Mouse (Mus musculus) stomach, postnatal 0 days (tissue): Measurements from ENCODE around the gene Trim44. TPM values are rescaled to one million over a fixed set of nuclear protein-coding genes. Genes with fewer than 3 reads are reported as not detected.

Experiments
- ATAC-seq: fragments of 200-750 bp; cut with Nextera tagmentation; 2 replicates; pipeline ENCODE4 v1.8.0; 2017; ENCODE audit not compliant: low FRiP score, low TSS enrichment
- DNase-seq: peaks from one replicate; pipeline ENCODE4 v3.0.0-alpha.2; 2016; ENCODE audit warnings: low spot score
- H3K27ac ChIP-seq: fragments of 300-500 bp; sonication (generic); replicated peaks from 2 replicates; pipeline ENCODE4 v1.5.1; 2014; ENCODE audit warnings: mild to moderate bottlenecking, control low read depth
- H3K27me3 ChIP-seq: fragments of 300-500 bp; sonication (generic); 2 replicates; pipeline ENCODE4 v1.6.1; 2014; ENCODE audit warnings: low read length; ENCODE audit not compliant: control insufficient read depth, insufficient read depth
- H3K36me3 ChIP-seq: fragments of 300-500 bp; sonication (generic); 2 replicates; pipeline ENCODE4 v1.6.1; 2014; ENCODE audit warnings: low read length, mixed read lengths; ENCODE audit not compliant: control insufficient read depth, insufficient read depth
- H3K4me1 ChIP-seq: fragments of 300-500 bp; sonication (generic); replicated peaks from 2 replicates; pipeline ENCODE4 v1.6.1; 2014; ENCODE audit warnings: antibody characterized with exemption; ENCODE audit not compliant: control insufficient read depth, insufficient read depth
- H3K4me2 ChIP-seq: fragments of 300-500 bp; sonication (generic); replicated peaks from 2 replicates; pipeline ENCODE4 v1.6.1; 2014; ENCODE audit warnings: low read depth, mild to moderate bottlenecking, control low read depth, moderate library complexity
- H3K4me3 ChIP-seq: fragments of 300-500 bp; sonication (generic); 2 replicates; pipeline ENCODE4 v1.5.1; 2014; ENCODE audit warnings: low read depth, low read length, control low read depth
- H3K9ac ChIP-seq: fragments of 300-500 bp; sonication (generic); 2 replicates; pipeline ENCODE4 v1.6.1; 2014; ENCODE audit warnings: mild to moderate bottlenecking, low read length, control low read depth, mixed read lengths
- H3K9me3 ChIP-seq: fragments of 300-500 bp; sonication (generic); 2 replicates; pipeline ENCODE4 v1.6.1; 2016; ENCODE audit warnings: low read length; ENCODE audit not compliant: control insufficient read depth
- CTCF ChIP-seq: IDR thresholded peaks from 2 replicates; pipeline ENCODE4 v1.5.1; 2016; ENCODE audit warnings: antibody characterized with exemption, low read depth, mild to moderate bottlenecking, moderate library complexity
- EP300 ChIP-seq: optimal IDR thresholded peaks from 2 replicates; pipeline ENCODE3; 2016; ENCODE audit warnings: antibody characterized with exemption
- WGBS: fragments of 180-500 bp; shearing (Covaris S2); extraction: QIAGEN DNeasy Blood & Tissue Kit; methylation state at CpG from one replicate; pipeline ENCODE4 v1.1.7; 2014; 5-methylcytosine and 5-hydroxymethylcytosine counted together
- polyA plus RNA-seq: library from polyadenylated mRNA; unstranded; fragments of >200 nt; fragmentation: Nextera tagmentation; extraction: Ambion mirVana; gene quantifications from 2 replicates; pipeline ENCODE4 v1.2.1, GENCODE M21; 2015

Gene Trim44
- polyA plus RNA-seq, result 9.7 and 10.1 TPM in 2 replicates

DNA sequence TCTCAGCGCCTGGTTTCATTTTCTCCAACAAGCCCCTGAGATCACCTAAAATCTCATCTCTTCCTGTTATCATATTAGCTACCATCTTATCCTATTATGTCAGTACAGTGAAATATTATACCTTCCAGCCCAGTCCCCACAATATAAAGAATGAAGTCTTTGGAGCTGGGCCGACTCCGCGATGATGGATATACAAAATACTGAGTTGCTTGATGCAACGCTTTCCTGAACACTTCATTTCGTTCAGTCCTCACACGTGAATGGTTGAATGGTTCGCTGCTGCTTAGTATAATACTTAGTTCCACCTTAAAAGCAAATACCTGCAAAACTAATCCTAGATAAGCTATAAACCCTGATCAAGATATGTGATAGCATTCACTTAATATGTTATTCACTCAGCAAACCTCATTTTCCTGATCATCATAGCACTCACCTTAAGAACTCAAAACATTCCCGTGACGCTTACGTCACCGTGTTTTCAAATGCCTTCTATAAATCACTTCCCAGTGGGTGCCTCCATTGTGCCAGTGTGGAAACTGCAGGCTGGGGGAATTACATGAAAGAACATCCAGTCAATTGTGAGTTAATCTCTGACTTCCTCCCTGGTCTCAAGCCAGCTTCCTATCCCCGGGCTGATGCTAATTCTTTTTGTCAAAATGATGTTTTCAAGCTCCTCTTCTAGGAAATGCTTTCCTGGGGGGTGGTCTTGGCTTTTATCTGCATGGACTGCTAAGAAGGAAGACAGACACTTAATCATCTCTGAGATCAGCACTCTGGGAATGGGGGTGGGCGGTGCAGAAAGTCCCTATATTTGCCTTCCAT, at the start of gene Trim44:
Gene Trim44, minus strand, starts transcription at position 466 of the 822 bp plus-strand sequence.
- peak within 1 kb of the TSS; percentile 8; the same call in 1 of the 2 replicates for H3K4me3 ChIP-seq
- TF ChIP-seq EP300 (peak; percentile 67), CTCF (no peak)
- no peaks in the 10 kb centered on the region for H3K9me3 ChIP-seq
- no peak within 1 kb of the TSS for H3K27ac ChIP-seq
- peak within 1 kb of the TSS; percentile 18 for H3K4me2 ChIP-seq
- peaks cover 6% of the 10 kb centered on the region; the same call in 1 of the 2 replicates for H3K4me1 ChIP-seq
- H3K9ac ChIP-seq, result no peak within 1 kb of the TSS
- ATAC-seq (peak; percentile 57; the same call in 1 of the 2 replicates), DNase-seq (peak; percentile 21)
- WGBS, result 18% methylated on average over 14 of the region's 14 CpGs
- H3K36me3 ChIP-seq, result no peaks in the 10 kb centered on the region
- H3K27me3 ChIP-seq, result no peaks in the 10 kb centered on the region

DNA sequence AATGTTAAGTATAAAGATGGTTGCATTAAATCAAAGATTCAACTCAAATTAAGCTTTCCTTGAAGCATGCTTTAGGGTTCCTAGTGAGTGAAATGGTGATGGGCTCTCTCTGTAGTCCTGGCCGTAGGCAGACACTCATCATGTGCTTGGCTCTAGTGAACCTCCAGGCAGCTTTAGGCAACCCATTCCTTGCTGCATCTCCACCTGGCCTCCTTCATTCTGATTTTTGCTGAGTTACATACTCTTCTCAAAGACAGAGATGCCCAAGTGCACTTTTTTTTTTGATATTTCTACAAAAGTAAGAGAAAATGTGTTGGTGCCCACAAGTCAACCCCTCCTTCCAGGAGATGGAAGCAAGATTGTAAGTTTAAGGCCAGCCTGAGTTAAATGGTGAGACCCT, 47.5 kb upstream of the Trim44 start:
- Histone ChIP-seq H3K4me3 (no peak overlapping the region), H3K27ac (no peak overlapping the region), H3K9me3 (no peaks in the 10 kb centered on the region), H3K36me3 (no peaks in the 10 kb centered on the region), H3K9ac (no peak overlapping the region), H3K4me1 (peaks cover 3% of the 10 kb centered on the region; the same call in 1 of the 2 replicates), H3K4me2 (no peak overlapping the region), H3K27me3 (no peaks in the 10 kb centered on the region)
- TF ChIP-seq CTCF (no peak), EP300 (no peak)
- DNase-seq (no peak), ATAC-seq (no peak)
- 100% methylated on average over 1 of the region's 1 CpGs for WGBS

DNA sequence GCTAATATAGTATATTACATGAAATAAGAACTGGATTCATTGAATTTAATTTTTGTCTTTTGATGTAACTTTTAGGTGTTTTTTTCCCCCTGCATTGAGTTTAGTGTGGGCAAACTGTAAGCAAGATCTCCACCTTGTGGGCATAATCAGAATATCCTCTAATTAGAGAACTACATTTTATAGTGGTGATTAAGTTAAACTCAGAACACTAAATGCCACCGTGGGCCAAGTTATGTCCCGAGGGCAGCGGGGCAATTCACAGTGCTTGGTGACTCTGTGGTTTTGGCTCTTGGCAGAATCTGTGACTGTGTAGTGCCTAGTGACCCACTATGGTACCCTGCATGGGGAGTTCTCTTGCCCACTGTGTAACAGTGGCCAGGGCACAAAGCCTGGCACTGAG, 45.8 kb upstream of the Trim44 start:
- H3K9me3 ChIP-seq, result no peaks in the 10 kb centered on the region
- no peak overlapping the region for H3K9ac ChIP-seq
- no peaks in the 10 kb centered on the region for H3K36me3 ChIP-seq
- WGBS, result 24% methylated on average over 3 of the region's 3 CpGs
- DNase-seq, result no peak
- no peak for ATAC-seq
- no peak overlapping the region for H3K4me3 ChIP-seq
- H3K4me1 ChIP-seq, result peaks cover 3% of the 10 kb centered on the region; the same call in 1 of the 2 replicates
- no peak overlapping the region for H3K27ac ChIP-seq
- H3K27me3 ChIP-seq, result no peaks in the 10 kb centered on the region
- peak; percentile 80 for TF ChIP-seq CTCF
- TF ChIP-seq EP300, result no peak
- H3K4me2 ChIP-seq, result no peak overlapping the region

DNA sequence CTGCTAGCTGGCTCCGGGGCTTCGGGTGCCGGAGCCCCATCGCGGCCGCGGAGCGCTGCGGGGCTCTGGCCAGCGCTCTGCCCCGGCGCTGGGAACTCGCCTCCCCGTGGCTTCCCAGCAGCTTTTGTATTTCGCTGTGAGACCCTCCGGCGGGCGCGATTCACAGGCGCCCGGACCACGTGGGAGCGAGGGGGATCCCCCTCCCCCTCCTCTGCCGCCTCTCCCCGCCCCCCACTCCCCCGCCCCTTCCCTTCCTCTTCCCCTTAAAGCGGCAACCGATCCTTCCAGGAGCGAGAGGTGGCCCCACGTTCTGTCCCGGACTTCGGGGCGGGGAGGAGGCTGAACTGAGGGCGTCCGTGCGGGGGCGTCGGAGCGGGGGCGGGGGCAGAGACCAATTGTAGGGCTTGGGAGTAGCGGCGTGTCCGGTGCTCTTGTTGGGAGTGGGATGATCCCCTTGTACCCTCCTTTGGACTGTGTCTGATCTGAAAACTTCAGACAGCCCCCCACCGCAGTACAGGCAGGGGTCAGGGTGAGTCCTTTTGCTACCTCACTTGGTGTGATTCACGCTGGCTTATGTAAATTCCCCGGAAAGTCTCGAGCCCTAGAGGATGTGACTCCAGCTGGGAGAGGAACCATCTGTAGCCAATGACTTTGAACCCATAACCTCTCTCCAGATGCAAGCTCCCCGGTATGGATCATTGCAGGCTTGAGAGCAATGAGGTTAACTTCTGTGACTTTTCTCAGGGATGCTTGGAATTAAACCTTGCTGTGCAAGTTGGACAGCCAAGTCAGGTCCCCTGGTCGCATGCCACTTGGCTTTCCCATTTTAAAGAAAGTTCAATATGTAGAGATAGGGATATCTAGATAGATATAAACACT, 44.3 kb upstream of the Trim44 start, which contains the start of gene Fjx1:
Gene Fjx1, minus strand, starts transcription at position 829 of the 879 bp plus-strand sequence.
- H3K27me3 ChIP-seq, result no peaks in the 10 kb centered on the region
- H3K4me1 ChIP-seq, result peaks cover 3% of the 10 kb centered on the region; the same call in 1 of the 2 replicates
- H3K9me3 ChIP-seq, result no peaks in the 10 kb centered on the region
- DNase-seq (no peak), ATAC-seq (peak; percentile 60)
- peak within 1 kb of the TSS; percentile 67 for H3K27ac ChIP-seq
- H3K4me3 ChIP-seq, result peak within 1 kb of the TSS; percentile 65
- peak within 1 kb of the TSS; percentile 99 for H3K4me2 ChIP-seq
- WGBS, result 2% methylated on average over 38 of the region's 49 CpGs
- peak within 1 kb of the TSS; percentile 73 for H3K9ac ChIP-seq
- no peaks in the 10 kb centered on the region for H3K36me3 ChIP-seq
- TF ChIP-seq EP300, result no peak
- TF ChIP-seq CTCF, result no peak

DNA sequence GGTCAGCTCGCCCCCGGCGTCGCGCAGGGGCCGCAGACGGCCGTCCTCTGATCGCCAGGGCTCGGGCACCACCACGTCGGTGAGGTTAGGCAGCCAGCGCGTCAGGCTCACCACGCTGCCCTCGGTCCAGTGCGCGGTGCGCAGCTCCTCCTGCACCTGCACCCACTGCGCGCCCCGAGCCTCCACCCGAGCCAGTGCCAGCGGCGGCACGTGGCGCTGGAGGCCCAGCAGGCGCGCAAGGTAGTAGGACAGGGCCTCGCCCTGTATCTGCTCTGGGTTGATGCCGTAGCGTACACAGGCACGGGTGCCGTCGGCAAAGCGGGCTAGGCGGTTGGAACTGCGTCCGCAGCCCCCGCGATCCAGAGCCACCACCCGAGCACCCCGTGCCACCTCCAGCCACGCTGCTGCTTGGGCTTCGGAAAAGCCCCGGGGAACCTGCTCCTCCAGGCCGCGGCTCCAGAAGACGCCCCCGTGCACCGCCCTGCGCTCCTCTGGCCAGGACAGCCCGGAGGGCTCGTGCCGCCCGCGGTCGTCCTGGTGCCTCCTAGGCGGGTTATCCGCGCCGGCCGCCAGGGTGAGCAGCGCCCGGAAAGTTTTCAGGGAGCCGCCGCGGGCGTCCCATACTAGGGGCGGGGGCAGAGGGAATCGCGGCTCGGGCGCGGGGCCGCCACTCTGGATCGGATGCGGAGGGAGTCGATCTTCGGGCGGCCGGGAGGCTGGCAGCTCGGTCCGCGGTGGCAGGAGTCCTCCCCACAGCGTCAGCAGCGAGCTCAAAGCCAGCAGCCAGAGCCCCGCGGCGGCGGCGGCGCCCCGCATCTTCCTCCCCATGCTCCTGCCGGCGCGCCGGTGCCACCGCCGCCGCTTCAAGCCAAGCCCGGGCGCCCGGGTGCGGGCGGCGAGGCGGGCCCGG, 43.4 kb upstream of the Trim44 start:
- H3K27me3 ChIP-seq, result no peaks in the 10 kb centered on the region
- peak overlapping the region; percentile 99 for H3K4me2 ChIP-seq
- DNase-seq, result peak; percentile 56
- no peaks in the 10 kb centered on the region for H3K9me3 ChIP-seq
- TF ChIP-seq EP300 (no peak), CTCF (peak; percentile 42)
- peak overlapping the region; percentile 65 for H3K4me3 ChIP-seq
- WGBS, result under 1% methylated on average over 97 of the region's 109 CpGs
- ATAC-seq, result peak; percentile 77
- peak overlapping the region; percentile 67 for H3K27ac ChIP-seq
- peaks cover 3% of the 10 kb centered on the region; the same call in 1 of the 2 replicates for H3K4me1 ChIP-seq
- peak overlapping the region; percentile 73 for H3K9ac ChIP-seq
- H3K36me3 ChIP-seq, result no peaks in the 10 kb centered on the region
